In the genomic region with DNA sequence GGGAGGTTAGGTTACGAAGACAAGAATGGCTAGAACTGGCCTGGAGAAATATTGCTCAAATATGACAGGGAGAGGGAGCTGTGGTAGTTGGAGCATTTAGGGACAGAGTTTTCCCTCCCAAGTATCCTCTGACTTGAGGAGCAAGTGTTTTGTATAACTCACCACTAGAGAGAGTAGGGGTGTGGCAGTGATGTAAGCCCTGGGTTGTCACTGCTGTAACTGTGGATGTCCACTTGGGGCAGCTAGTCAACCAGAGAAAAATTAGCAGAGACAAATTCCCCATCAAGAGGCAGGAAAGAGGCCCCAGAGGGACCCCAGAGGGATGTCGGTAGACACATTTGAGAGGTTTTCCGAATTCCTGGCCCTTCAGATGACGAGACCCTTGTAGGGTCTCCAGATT, we compare ENCODE assay signal across 10 mouse cellular contexts. TPM values are rescaled to one million over a fixed set of nuclear protein-coding genes. Genes with fewer than 3 reads are reported as not detected.
A peak's percentile ranks its signal among the peaks of the same experiment; 100 is the strongest.
DNase-seq lines count a peak whose midpoint lies in the region; ATAC-seq and TF ChIP-seq lines count a peak whose summit lies in the region.
"Had no signal": no experiment of that assay in that cellular context is flagged by ENCODE, and none has a peak within 500 bp of the region (broad histone marks: within the 10 kb centered on the region; RNA-seq: fewer than 3 reads in every experiment).

No protein-coding gene starts in this region.

- peak; percentile 51 for DNase-seq in cerebellum, postnatal 14 days
- no peak for DNase-seq in cerebellum, postnatal 4 days (ENCODE audit: low spot score in 2 of 2)
- DNase-seq in right cerebral cortex, postnatal 10 days (ENCODE audit: low spot score in 2 of 2), result peak; percentile 63
- DNase-seq in right cerebral cortex, postnatal 14 days, result no peak
- peak; percentile 85 for DNase-seq in embryonic facial prominence, embryonic 14.5 days (ENCODE audit: low spot score)
- peak; percentile 95 for DNase-seq in kidney, postnatal 0 days (ENCODE audit: low spot score)

- H3K4me3 ChIP-seq in embryonic facial prominence, embryonic 14.5 days (ENCODE audit: low read depth, low read length), result no peak overlapping the region
- H3K4me3 ChIP-seq in kidney, postnatal 0 days (replicated peaks; ENCODE audit: low read depth, low read length), result no peak overlapping the region
- H3K4me3 ChIP-seq in forebrain, embryonic 15.5 days, result no peak overlapping the region

- no peak for ATAC-seq in embryonic facial prominence, embryonic 14.5 days (ENCODE audit: low read depth)
- ATAC-seq in kidney, postnatal 0 days (replicated peaks; ENCODE audit: low FRiP score, low read depth), result peak; percentile 60; the same call in 1 of the 2 replicates
- peak; percentile 97 for ATAC-seq in megakaryocyte, adult 5-6 weeks (ENCODE audit: poor library complexity, severe bottlenecking)
- no peak for ATAC-seq in forebrain, embryonic 15.5 days (replicated peaks)

- H3K4me2 ChIP-seq in embryonic facial prominence, embryonic 14.5 days (ENCODE audit: low read depth, low read length), result no peak overlapping the region
- no peak overlapping the region for H3K4me2 ChIP-seq in kidney, postnatal 0 days (ENCODE audit: low read length)
- H3K4me2 ChIP-seq in forebrain, embryonic 15.5 days (replicated peaks), result no peak overlapping the region

- TF ChIP-seq CTCF in kidney, postnatal 0 days (IDR thresholded peaks at IDR 0.05; ENCODE audit: low read depth), result peak; percentile 87

- H3K36me3 ChIP-seq in embryonic facial prominence, embryonic 14.5 days (ENCODE audit: control insufficient read depth, insufficient read depth, low read length), result no peaks in the 10 kb centered on the region
- no peaks in the 10 kb centered on the region for H3K36me3 ChIP-seq in kidney, postnatal 0 days (ENCODE audit: insufficient read depth, low read length)
- no peaks in the 10 kb centered on the region for H3K36me3 ChIP-seq in forebrain, embryonic 15.5 days

- no peaks in the 10 kb centered on the region for H3K9me3 ChIP-seq in embryonic facial prominence, embryonic 14.5 days (ENCODE audit: control insufficient read depth, low read length)
- H3K9me3 ChIP-seq in kidney, postnatal 0 days (replicated peaks; ENCODE audit: low read length), result no peaks in the 10 kb centered on the region
- H3K9me3 ChIP-seq in forebrain, embryonic 15.5 days, result no peaks in the 10 kb centered on the region

- H3K27ac ChIP-seq in embryonic facial prominence, embryonic 14.5 days (replicated peaks; ENCODE audit: low read depth, low read length), result peak overlapping the region; percentile 13; the same call in 1 of the 2 replicates
- H3K27ac ChIP-seq in kidney, postnatal 0 days, result no peak overlapping the region
- no peak overlapping the region for H3K27ac ChIP-seq in forebrain, embryonic 15.5 days (replicated peaks)

- no peaks in the 10 kb centered on the region for H3K4me1 ChIP-seq in embryonic facial prominence, embryonic 14.5 days (ENCODE audit: control insufficient read depth, insufficient read depth, low read length)
- H3K4me1 ChIP-seq in kidney, postnatal 0 days (replicated peaks; ENCODE audit: insufficient read depth, low read length), result no peaks in the 10 kb centered on the region
- no peaks in the 10 kb centered on the region for H3K4me1 ChIP-seq in forebrain, embryonic 15.5 days

- no peak overlapping the region for H3K9ac ChIP-seq in embryonic facial prominence, embryonic 14.5 days (ENCODE audit: low read depth, low read length)
- H3K9ac ChIP-seq in kidney, postnatal 0 days (ENCODE audit: low read depth, low read length), result no peak overlapping the region
- no peak overlapping the region for H3K9ac ChIP-seq in forebrain, embryonic 15.5 days (replicated peaks)

- WGBS in embryonic facial prominence, embryonic 14.5 days, result 59% methylated on average over 4 of the region's 4 CpGs
- 58% methylated on average over 4 of the region's 4 CpGs for WGBS in kidney, postnatal 0 days
- 70% methylated on average over 4 of the region's 4 CpGs for WGBS in forebrain, embryonic 15.5 days

- H3K27me3 ChIP-seq in embryonic facial prominence, embryonic 14.5 days (replicated peaks; ENCODE audit: control insufficient read depth, insufficient read depth, low read length), result no peaks in the 10 kb centered on the region
- H3K27me3 ChIP-seq in kidney, postnatal 0 days (ENCODE audit: insufficient read depth, low read length), result no peaks in the 10 kb centered on the region
- H3K27me3 ChIP-seq in forebrain, embryonic 15.5 days, result no peaks in the 10 kb centered on the region

RNA-seq across cellular contexts. Expression of a gene that starts 1.2 kb away (rescaled TPM):
- polyA plus RNA-seq in embryonic facial prominence, embryonic 14.5 days (2014; fragmentation: Nextera tagmentation; extraction: Ambion mirVana), result 15.6 and 21.5 TPM in 2 replicates
- 10.2 and 12.5 TPM in 2 replicates for polyA plus RNA-seq in kidney, postnatal 0 days (2015; fragmentation: Nextera tagmentation; extraction: Ambion mirVana)
- not detected in 2 replicates for total RNA-seq in megakaryocyte, adult 5-6 weeks (2015)
- 0.16 TPM in 1 of 2 replicates, not detected in the other for total RNA-seq in megakaryocyte, adult 5-6 weeks (2017)
- polyA plus RNA-seq in forebrain, embryonic 15.5 days (2015; fragmentation: Nextera tagmentation; extraction: Ambion mirVana), result not detected in 2 replicates
- polyA plus RNA-seq: limb, embryonic 11.5 days; testis, adult 2 months had no signal

RNA-seq across cellular contexts. Expression of a gene that starts 11.2 kb away (rescaled TPM):
- 40.8 and 45.8 TPM in 2 replicates for polyA plus RNA-seq in embryonic facial prominence, embryonic 14.5 days (2014; fragmentation: Nextera tagmentation; extraction: Ambion mirVana)
- 72.2 and 78.5 TPM in 2 replicates for polyA plus RNA-seq in kidney, postnatal 0 days (2015; fragmentation: Nextera tagmentation; extraction: Ambion mirVana)
- 121 and 128 TPM in 2 replicates for total RNA-seq in megakaryocyte, adult 5-6 weeks (2015)
- 141 and 179 TPM in 2 replicates for total RNA-seq in megakaryocyte, adult 5-6 weeks (2017)
- 8.1 and 8.5 TPM in 2 replicates for polyA plus RNA-seq in forebrain, embryonic 15.5 days (2015; fragmentation: Nextera tagmentation; extraction: Ambion mirVana)

RNA-seq across cellular contexts. Expression of a gene that starts 11.2 kb away (rescaled TPM):
- 37.2 and 49.6 TPM in 2 replicates for polyA plus RNA-seq in embryonic facial prominence, embryonic 14.5 days (2014; fragmentation: Nextera tagmentation; extraction: Ambion mirVana)
- 336 and 353 TPM in 2 replicates for polyA plus RNA-seq in kidney, postnatal 0 days (2015; fragmentation: Nextera tagmentation; extraction: Ambion mirVana)
- 70.5 and 89.5 TPM in 2 replicates for total RNA-seq in megakaryocyte, adult 5-6 weeks (2015)
- total RNA-seq in megakaryocyte, adult 5-6 weeks (2017), result 50.9 and 80.4 TPM in 2 replicates
- 9.0 and 11.4 TPM in 2 replicates for polyA plus RNA-seq in forebrain, embryonic 15.5 days (2015; fragmentation: Nextera tagmentation; extraction: Ambion mirVana)

RNA-seq across cellular contexts. Expression of a gene that starts 11.6 kb away (rescaled TPM):
- 182 and 201 TPM in 2 replicates for polyA plus RNA-seq in embryonic facial prominence, embryonic 14.5 days (2014; fragmentation: Nextera tagmentation; extraction: Ambion mirVana)
- polyA plus RNA-seq in kidney, postnatal 0 days (2015; fragmentation: Nextera tagmentation; extraction: Ambion mirVana), result 242 and 252 TPM in 2 replicates
- total RNA-seq in megakaryocyte, adult 5-6 weeks (2015), result not detected in 2 replicates
- total RNA-seq in megakaryocyte, adult 5-6 weeks (2017), result not detected in 2 replicates
- polyA plus RNA-seq in forebrain, embryonic 15.5 days (2015; fragmentation: Nextera tagmentation; extraction: Ambion mirVana), result 31.7 and 40.0 TPM in 2 replicates

RNA-seq across cellular contexts. Expression of a gene that starts 16.1 kb away (rescaled TPM):
- 92.1 and 98.4 TPM in 2 replicates for polyA plus RNA-seq in embryonic facial prominence, embryonic 14.5 days (2014; fragmentation: Nextera tagmentation; extraction: Ambion mirVana)
- 122 and 126 TPM in 2 replicates for polyA plus RNA-seq in kidney, postnatal 0 days (2015; fragmentation: Nextera tagmentation; extraction: Ambion mirVana)
- 97.7 and 99.3 TPM in 2 replicates for total RNA-seq in megakaryocyte, adult 5-6 weeks (2015)
- total RNA-seq in megakaryocyte, adult 5-6 weeks (2017), result 85.7 and 88.3 TPM in 2 replicates
- polyA plus RNA-seq in forebrain, embryonic 15.5 days (2015; fragmentation: Nextera tagmentation; extraction: Ambion mirVana), result 219 and 224 TPM in 2 replicates

Comparison
In these comparisons a context has a peak if more than half of its experiments do, and no peak if none do; other contexts are left out.
1. DNase-seq: peak in cerebellum, postnatal 14 days (2 of 2), right cerebral cortex, postnatal 10 days (2 of 2), embryonic facial prominence, embryonic 14.5 days (single experiment) and kidney, postnatal 0 days (single experiment); none in cerebellum, postnatal 4 days (0 of 2) and right cerebral cortex, postnatal 14 days (single experiment).
2. ATAC-seq: peak in kidney, postnatal 0 days (single experiment) and megakaryocyte, adult 5-6 weeks (single experiment); none in embryonic facial prominence, embryonic 14.5 days (single experiment) and forebrain, embryonic 15.5 days (single experiment).
3. RNA of a gene that starts 1.2 kb away (polyA plus RNA-seq): 15.6 to 21.5 TPM in embryonic facial prominence, embryonic 14.5 days and 10.2 to 12.5 TPM in kidney, postnatal 0 days; not detected in forebrain, embryonic 15.5 days; every median in the first group is over 10 times any median in the second.